Mouse (Mus musculus) layer of hippocampus, adult 11-12 months (tissue): Measurements from ENCODE around the gene Kif2a.
A peak's percentile ranks its signal among the peaks of the same experiment; 100 is the strongest.
"Not testable (repeated sequence)": the region's sequence is repeated elsewhere in the genome, so short reads cannot be mapped to it uniquely, and the experiment has no call there.

Source experiments
- DNase-seq: peaks from one replicate; pipeline ENCODE4 v3.0.0; 2022; ENCODE audit warnings: low spot score

Gene Kif2a

DNA sequence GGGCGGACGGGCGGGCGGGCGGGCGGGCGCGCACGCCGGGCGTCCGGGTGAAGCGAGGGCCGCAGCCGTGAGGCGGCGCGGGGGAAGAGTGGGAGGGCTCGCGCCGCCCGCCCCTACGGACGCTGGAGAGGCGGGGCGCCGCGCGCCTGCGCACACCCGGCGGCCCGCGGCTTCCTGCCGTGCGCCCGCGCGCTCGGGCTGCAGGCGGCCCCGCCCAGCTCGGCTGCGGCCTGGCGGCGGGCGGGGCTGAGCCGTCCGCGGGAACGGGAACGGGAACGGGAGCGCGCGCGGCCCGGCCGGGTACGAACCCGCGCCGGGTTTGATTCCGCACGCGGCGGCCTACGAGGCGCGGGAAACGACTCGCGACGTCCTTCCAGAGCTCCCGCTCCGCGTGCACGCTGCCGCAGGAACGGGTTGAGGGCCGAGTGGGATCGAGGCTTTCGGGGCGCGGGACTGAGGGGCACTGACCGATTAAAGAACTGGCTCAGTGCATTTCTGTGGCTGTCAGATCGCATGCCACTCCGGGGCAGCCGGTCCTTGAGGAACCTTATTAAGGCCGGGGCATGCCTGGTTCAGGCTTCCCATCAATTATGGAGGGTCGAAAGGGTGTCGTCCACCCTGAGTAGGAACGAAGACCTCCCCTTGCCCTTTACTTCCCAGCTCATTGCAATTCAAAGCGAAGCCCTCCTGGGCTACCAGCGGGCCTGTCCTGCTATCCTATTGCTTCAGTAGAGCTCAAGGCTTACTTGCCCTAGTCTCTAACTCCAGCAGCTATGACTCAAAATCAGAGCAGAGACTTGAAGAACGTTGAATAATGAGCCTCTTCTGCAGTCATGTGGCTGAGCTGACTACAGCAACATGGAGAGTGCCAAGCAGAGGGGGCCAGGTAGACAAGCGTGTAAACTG lies 593 bp upstream of the Kif2a start:
- peak; percentile 70 for DNase-seq

DNA sequence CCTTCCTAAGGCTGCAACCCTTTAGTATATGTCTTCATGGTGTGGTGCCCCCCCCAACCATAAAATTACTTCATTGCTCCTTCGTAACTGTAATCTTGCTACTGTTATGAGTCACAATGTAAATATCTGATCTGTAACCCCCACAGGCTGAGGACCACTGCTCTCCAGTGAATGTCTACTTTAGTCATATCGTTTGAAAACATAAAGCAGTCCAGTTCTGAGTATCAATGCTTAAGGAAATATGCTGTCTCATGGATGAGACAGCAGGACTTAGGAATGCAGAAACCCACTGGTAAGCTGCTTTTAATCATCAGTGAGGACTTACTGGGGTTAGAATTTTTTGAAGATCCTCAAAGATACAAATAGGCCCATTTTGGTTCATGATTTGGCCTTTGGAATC lies 2.5 kb downstream of the Kif2a start:
- no peak for DNase-seq

DNA sequence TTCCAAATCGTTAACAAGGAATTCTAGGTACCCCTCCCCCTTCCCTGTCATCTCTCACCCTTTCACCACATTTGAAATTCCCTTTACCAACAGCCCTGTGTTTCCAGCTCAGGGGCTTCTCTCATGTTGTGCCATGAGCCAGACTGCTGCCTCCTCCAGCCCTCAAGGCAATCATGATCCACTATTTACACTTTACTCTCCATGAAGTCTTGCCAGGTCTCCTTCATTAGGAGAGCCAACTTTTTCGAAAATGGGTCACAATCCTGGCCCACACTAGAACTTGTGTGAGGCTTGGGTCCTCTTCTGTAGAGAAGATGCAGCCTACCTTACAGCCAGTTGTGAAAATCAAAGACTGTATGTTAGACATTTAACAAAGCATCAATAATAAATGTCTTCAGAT lies 8.0 kb downstream of the Kif2a start:
- no peak for DNase-seq

DNA sequence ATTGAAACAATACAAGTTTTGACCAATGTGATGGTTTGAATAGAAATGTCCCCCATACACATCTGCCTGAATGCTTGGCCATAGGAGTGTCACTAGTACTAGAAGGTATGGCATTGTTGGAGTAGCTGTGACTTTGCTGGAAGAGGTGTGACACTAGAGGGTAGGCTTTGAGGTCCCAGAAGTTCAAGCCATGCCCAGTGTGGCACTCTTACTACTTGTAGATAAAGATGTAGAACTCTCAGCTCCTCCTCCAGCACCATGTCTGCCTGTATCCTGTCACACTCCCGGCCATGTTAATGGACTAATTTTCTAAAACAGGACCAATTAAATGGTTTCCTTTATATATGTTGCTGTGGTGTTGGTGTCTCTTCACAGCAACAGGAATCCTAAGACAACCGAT lies 10.3 kb downstream of the Kif2a start:
- no peak for DNase-seq

DNA sequence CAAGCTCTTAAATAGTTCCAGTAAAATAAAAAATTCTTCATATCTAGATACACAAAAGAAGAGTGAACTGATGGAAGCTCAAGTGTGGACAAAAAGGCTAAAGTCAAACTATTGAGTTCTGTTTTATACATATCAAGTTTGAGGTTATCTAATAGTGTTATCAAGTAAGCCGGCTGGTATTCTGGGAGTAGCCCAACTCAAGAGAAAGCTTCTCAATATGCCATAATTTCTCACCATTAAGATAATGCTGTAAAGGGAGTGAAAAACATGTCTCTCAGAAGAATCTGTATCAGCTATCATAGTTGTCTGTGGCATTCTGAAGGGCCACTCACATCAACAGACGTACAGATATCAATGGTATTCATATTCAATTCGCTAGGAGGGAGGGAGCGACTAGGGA lies 13.8 kb downstream of the Kif2a start:
- no peak for DNase-seq

DNA sequence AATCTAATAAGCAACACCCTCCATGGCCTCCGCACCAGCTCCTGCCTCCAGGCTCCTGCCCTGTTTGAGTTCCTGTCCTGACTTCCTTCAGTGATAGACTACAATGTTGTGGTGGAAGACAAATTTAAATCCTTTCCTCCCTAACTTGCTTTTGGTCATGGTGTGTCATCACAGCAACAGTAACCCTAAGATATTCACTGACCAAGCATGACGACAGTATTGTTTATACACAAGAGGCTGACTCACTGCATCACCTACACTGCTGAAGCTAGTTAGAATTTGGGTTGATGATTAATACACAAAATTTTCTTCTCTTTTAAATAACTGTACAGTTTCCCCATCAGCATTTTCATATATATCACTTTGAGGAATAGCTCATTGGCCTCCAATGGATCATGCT lies 18.7 kb downstream of the Kif2a start:
- no peak for DNase-seq

DNA sequence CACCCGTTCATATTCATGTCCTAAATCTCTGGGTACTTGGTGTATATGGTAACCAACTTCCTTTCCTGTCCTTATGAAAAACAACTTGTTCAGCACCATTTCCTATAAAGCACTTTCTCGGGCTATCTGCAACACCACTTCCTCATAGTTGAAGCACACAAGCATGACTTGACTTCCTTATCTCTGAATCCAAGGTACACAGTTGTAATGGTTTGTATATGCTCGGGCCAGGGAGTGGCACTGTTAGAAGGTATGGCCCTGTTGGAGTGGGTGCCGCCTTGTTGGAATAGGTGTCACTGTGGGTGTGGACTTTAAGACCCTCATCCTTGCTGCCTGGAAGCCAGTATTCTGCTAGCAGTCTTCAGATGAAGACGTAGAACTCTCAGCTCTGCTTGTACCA lies 23.3 kb downstream of the Kif2a start:
- DNase-seq, result no peak

DNA sequence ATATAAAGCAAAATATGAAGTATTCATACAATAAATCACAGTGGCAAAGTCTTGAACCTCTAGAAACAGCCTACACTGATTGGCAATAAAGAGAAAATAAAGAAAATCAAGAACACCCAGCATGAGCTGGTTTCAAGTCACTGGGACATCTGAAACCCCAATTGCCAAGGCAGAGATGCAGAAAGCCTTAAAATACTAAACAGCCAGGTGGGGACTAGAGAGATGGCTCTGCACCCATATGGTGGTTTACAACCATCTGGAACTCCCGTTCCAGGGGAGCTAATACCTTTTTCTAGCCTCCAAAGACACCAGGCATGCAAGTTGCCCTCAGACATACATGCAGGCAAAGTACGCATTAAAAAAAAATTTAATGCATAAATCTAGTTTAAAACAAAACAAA lies 23.9 kb downstream of the Kif2a start:
- no peak for DNase-seq

DNA sequence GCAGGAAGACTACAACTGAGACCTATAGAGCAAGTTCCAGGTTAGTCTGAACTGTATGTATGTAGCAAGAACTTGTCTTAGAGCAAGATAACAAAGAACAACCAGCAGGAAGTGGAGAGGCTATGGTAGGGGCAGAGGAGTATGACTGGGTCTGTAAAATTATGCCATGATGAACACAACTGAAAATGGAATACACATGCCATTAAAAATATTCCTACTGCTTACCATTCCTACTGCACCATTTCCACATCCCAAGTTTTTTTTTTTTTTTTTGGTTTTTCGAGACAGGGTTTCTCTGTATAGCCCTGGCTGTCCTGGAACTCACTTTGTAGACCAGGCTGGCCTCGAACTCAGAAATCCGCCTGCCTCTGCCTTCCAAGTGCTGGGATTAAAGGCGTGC lies 24.4 kb downstream of the Kif2a start:
- DNase-seq, result not testable (repeated sequence)

DNA sequence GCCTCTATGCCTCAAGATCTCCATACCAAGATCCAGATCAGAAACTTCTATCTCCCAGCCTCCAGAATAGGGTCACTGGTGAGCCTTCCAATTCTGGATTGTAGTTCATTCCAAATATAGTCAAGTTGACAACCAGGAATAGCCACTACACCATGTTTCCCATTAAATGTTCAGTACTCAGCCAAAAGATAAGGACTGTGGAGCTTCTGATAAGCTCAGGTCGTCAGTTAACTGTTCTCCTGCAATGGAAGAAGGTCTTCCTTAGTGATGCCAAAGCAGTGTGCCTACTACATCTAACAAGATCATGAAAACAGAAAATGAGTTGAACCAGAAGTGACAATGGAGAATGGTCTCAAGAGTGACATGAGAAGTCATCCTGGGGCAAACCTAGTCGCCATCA lies 25.0 kb downstream of the Kif2a start:
- no peak for DNase-seq

DNA sequence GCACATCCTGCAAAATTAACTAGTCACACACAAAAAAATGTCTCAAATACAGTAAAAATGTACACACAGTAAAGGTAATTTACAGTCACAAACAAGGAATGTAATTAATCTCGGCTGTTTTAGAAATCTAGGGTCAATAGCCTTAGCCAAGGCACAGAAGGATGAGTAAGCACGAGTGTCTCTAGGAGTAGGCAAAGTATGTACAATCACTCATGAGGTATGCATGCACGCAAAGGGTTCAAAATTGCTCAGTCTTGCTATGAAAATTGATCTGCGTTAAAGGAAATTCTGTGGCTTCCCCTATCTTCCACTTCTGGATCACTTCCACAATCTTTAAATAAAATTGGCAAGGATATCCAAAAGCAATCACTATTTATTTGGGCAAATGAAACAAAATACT lies 60.4 kb downstream of the Kif2a start:
- no peak for DNase-seq

DNA sequence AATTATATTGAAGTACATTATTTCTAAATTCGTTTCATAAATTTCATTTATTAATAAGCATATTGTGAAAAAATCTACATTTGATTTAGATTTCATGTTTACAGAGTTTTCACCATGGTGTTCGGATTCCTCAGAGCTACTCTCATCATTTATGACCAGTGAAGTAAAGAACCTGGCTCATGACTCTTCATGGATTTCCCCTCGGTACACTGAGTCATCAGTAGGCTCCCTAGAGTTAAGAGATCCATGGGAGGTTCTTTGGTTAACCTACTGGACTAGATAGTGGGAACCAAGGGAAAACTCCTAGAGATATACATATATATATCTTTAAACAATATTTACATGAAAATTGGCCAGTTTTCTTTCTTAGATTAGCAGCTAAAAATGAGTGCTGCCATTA lies 61.4 kb downstream of the Kif2a start:
- no peak for DNase-seq

DNA sequence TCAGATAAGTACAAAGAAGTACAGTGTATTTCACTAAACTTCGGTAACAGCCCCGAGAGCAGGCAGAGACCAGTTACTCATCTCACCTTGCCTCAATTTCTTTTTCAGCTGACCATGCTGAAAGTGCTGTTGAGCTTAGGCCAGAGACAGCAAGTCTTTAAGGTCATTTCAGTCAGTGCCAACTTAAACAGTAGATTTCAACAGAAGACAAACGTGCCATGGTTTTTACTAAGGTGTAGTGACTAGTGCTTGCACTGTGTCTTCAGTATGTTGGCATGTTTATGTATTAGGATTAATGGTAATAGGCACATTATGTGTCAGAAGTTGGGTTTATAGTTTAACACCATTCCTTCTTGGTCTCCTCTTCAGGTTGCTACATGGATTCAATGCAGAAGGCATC lies 63.6 kb downstream of the Kif2a start:
- DNase-seq, result no peak

DNA sequence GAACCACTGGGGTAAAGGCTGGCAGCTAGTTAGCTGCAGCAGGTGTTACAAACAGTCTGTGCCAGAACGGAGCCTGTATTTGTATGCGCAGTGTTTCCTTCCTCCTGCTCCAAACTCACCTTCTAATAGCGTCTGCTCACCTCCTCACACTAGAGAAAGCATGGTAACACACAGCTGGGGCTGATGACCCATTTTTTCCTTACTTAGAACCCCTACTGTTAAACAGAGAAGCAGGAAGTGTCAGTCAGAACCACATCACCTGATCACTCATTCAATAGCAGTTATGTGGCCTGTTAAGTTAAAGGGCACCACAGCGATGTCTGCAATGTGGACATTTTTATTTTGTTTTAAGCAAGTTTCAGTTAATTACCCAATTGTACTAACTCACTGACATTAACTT lies 64.4 kb downstream of the Kif2a start:
- DNase-seq, result no peak

DNA sequence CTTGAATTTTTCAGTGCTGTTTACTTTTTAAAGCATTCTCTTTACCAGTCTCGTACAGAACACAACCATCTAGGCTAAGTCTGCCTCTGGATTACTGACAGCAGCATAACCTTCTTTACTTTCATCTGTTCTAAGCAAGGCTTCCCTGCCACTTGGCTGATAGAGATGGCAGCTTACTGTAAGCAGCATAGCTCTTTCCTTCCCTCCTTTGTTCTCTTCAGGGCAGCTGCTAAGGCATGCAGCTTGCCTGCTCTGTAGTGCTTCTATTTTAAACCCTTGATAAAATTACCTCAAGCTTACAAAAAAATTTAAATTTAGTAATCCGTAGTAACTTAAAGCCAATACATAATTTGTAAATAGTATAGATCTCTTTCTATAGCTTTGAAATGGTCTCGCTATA lies 67.0 kb downstream of the Kif2a start:
- DNase-seq, result no peak

DNA sequence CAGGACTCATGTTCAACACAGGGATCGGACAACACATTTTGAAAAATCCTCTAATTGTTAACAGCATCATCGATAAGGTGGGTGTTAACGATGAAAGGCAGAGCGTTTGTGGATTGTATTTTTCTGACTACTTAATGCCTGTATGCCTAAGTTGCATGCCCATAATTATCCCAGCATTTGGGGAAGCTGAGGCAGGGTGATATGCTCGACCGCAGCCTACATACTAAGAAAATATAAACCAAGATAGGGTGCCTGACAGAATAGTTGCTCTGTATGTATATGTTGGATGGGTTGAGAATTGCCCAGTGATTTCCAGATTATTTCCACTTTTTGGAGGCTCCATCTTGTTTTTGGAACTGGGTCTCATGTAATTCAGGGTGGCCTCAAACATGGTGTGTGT lies 74.3 kb downstream of the Kif2a start:
- DNase-seq, result no peak

DNA sequence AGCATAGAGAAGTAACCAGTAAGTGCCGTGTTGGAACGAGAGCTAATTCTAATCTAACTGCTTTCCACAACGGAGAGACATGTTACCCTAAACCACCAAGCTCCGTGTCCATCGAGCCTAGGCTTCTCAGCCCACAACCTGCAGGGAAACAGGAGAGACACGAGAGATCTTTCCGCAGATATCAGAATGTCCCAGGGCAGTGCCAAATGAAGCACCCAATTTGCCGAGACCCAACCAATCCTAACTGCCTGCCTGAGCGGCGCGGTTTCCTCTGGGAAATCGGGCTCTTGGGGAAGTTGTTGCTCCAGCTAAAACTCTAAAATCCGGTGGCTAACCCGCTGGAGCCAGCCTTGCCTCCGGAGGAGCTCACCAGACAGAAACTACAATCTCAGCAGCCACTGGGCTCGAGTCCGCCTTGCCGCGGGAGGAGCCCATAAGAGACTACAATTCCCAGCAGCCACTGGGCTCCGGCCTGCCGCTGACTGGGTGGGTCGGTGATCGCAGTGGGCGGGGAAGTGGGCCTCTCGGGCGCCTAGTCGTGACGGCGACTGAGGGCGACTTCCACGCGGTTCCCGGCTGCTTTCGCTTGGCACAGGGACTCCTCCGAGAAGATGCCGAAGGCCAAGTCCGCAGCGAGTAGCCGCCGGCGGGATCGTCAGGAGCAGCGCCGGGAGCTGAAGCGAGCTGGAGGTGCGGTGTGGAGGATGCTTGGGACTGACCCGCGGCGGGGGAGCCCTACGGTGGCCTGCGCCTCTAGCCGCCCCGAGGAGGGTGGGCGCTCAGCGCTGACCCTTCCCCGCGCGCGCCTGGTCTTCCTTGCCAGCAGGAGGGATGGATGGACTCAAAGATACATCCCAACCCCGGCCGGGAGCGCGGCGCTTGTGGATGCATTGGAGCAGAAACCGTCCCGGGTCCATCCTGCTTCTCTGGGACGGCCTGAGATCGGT lies 75.1 kb downstream of the Kif2a start, which contains the start of gene Dimt1:
Gene Dimt1 (plus strand): TSS at position 534 of the 947 bp plus-strand sequence.
- peak; percentile 95 for DNase-seq

DNA sequence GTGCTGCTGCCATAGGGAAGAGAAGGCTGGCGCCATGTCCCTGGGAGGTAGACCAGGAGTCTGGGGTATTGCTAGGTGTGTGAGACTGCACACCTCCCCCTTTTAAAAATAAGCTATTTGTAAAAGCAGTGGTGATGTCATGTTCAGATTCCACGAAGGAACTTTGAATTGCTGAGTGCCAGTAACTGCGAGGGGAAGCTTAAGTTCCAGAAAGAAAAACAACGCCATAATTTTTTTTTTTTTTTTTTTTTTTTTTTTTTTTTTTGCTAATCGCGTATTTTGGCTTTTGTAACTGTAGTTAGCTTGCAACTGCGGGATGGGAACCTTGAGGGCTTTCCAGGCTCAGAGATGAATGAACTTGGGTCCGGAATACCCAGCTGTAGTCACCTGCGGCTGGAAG lies 76.4 kb downstream of the Kif2a start:
- DNase-seq, result no peak

DNA sequence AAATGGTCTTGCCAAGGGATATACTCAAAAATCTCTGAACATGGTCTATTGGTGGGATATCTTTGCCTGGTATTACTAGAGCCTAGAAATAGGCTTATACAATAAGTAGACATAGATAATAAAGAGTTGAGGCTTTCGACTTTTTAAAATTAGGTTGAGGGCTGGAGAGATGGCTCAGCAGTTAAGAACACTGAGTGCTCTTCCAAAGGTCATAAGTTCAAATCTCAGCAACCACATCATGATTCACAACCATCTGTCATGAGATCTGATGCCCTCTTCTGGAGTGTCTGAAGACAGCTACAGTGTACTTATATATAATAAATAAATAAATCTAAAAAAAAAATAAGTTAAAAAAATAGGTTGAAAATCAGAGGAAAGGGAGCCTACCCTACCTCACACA lies 79.2 kb downstream of the Kif2a start:
- DNase-seq, result no peak

DNA sequence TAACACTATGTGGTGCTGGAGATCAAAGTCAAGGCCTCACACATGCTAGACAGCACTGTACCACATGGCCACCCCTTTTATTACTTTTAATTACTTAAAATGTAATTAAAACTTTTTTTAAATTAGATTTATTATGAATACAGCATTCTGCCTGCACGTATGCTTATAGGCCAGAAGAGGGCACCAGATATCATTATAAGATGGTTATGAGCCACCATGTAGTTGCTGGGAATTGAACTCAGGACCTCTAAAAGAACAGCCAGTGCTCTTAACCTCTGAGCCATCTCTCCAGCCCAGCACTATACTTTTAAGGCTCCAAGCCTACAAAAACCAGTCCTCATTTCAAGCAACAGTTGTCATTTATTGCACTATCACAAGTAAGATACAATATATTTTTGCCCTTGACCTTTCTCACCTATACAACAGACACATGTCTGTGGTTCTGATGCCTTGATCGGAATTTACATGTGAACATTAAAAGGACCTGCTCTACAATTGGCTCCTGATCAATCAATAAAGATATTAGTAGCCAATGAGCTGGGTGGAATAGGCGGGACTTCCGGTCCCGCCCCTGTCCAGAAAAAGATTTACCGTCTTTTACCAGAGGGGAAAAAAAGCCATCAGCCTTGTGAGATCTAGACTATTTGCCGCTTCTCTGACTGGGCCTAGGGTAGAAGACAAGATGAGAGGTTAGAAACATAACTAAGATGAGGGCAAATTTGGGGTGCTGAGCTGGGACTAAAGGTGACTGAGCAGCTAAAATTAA lies 80.5 kb downstream of the Kif2a start:
- DNase-seq, result no peak

DNA sequence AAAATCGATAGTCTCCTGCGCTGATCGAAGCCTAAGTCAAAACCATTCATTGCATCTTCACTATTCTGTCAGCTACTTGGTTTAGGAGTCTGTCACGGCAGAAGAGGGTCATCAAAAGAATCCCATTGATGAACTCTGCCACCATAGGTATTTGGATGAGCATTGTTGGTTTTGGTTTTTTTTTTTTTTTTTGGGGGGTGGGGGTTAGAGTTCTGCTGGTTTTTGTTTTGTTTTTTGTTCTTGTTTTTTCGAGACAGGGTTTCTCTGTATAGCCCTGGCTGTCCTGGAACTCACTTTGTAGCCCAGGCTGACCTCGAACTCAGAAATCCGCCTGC lies 84.8 kb downstream of the Kif2a start:
- DNase-seq, result no peak
